Mouse (Mus musculus) limb, embryonic 10.5 days (tissue): Measurements from ENCODE around the gene Ceacam1. TPM values are rescaled to one million over a fixed set of nuclear protein-coding genes. Genes with fewer than 3 reads are reported as not detected.
"Not testable (repeated sequence)": the region's sequence is repeated elsewhere in the genome, so short reads cannot be mapped to it uniquely, and the experiment has no call there.

Experiments used
- DNase-seq: peaks from one replicate; pipeline ENCODE4 v3.0.0-alpha.2; 2017; ENCODE audit warnings: low spot score
- H3K27ac ChIP-seq: fragments of 300-500 bp; sonication (generic); 2 replicates; pipeline ENCODE4 v1.5.1; 2016; ENCODE audit warnings: mild to moderate bottlenecking
- H3K27me3 ChIP-seq: fragments of 300-500 bp; sonication (generic); 2 replicates; pipeline ENCODE4 v1.6.1; 2016; ENCODE audit warnings: low read depth, mild to moderate bottlenecking; ENCODE audit not compliant: poor library complexity, severe bottlenecking
- H3K36me3 ChIP-seq: fragments of 300-500 bp; sonication (generic); 2 replicates; pipeline ENCODE4 v1.6.1; 2016; ENCODE audit warnings: mild to moderate bottlenecking, moderate library complexity
- H3K4me1 ChIP-seq: fragments of 300-500 bp; sonication (generic); 2 replicates; pipeline ENCODE4 v1.6.1; 2016
- H3K4me3 ChIP-seq: fragments of 300-500 bp; sonication (generic); 2 replicates; pipeline ENCODE4 v1.5.1; 2016; ENCODE audit warnings: mild to moderate bottlenecking, moderate library complexity
- H3K9me3 ChIP-seq: fragments of 300-500 bp; sonication (generic); replicated peaks from 2 replicates; pipeline ENCODE4 v1.6.1; 2016; ENCODE audit warnings: mild to moderate bottlenecking
- WGBS: fragments of 180-500 bp; shearing (Covaris S2); methylation state at CpG from one replicate; pipeline ENCODE4 v1.1.7; 2016; 5-methylcytosine and 5-hydroxymethylcytosine counted together
- polyA plus RNA-seq: library from polyadenylated mRNA; unstranded; fragments of >200 nt; fragmentation: Nextera tagmentation; extraction: Ambion mirVana; gene quantifications from 2 replicates; pipeline ENCODE4 v1.2.1, GENCODE M21; 2016

The Ceacam1 gene
- polyA plus RNA-seq, 1 experiment from 2014 or later: 1.7 TPM

DNA sequence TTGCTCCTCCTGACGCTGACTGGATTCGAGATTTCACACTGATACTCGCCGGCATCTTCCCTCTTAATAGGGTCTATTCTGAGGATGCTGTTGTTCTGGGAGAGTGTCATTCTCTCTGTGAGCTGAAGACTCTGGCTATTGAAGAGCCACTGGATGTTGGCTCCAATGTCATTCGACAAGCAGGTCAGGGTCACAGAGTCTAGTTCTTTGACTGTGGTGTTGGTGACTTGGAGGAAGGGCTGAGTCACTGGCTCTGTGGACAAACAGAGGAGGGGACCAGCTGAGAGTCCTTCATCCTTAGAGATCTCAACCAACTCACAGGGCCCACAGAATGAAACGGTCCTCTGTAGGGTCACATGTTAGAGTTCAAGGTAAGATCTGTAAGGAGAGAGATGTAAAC, 5.6 kb downstream of the Ceacam1 start:
- 93% methylated on average over 6 of the region's 6 CpGs for WGBS

DNA sequence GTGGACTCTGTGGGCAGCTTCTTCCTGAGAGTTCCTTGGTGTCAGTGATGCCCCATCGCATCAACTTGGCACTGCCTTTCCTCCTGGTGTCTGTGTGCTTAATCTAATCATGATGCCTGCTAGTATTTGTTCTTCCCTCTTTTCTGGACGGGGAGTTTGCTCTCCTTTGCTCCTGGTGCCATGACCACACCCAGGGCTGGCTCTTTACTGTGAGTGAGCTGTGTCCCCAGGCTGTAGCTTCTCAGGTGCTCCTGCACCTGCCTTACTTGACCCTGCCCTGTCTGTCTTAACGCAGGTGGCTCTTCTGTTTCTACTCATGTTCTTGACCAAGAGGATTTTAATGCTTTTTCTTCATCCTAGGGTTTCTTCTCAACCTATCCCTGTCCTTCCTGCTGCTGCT, 11.8 kb downstream of the Ceacam1 start:
- H3K9me3 ChIP-seq, H3K27me3 ChIP-seq, H3K36me3 ChIP-seq, H3K4me1 ChIP-seq, H3K4me3 ChIP-seq, H3K27ac ChIP-seq, DNase-seq: not testable (repeated sequence)
- 80% methylated on average over 3 of the region's 3 CpGs for WGBS

More for the DNA sequence above, 5.6 kb downstream of the Ceacam1 start:
- H3K4me3 ChIP-seq, H3K27ac ChIP-seq, H3K4me1 ChIP-seq, H3K36me3 ChIP-seq, H3K27me3 ChIP-seq, H3K9me3 ChIP-seq, DNase-seq: not testable (repeated sequence)

DNA sequence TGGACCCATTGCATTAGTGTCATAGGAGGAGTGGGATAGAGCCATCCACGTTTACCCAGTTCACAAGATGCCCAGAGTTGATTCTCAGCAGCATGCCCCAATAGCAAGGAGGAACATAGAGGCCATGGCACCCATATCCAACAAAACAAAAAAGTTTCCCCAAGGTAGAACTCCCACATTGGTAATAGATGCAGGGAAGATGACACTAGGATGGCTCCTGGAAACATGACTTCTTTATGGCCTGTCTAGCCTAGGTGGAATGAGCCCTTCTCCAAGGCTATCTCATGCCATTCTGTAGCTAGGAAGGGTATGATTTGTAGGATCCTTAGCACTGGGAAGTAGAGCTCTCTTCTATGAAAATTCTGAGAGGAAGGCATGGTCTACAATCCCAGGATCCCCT, 12.4 kb downstream of the Ceacam1 start:
- DNase-seq: no peak

DNA sequence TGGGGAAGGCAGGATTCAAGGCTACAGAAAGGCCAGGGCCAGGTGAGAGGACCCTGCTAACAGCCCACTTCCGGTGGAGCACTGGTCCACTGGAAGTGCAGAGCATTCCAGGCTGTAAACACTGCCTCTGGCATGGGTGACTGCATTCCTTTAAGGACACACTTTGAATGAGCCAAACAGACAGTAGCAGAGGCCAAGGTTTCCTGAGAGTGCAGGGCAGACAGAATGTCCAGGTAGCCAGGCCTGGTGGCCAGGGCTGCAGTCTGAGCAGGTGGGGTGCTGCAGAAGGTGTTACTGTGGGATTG, 15.4 kb downstream of the Ceacam1 start:
- H3K27me3 ChIP-seq, H3K27ac ChIP-seq, H3K36me3 ChIP-seq, H3K4me1 ChIP-seq, H3K9me3 ChIP-seq, H3K4me3 ChIP-seq, DNase-seq: not testable (repeated sequence)
- no CpG with 5 or more reads among the region's 1 CpGs for WGBS

More for the DNA sequence above, 12.4 kb downstream of the Ceacam1 start:
- no peak overlapping the region for H3K4me3 ChIP-seq
- 80% methylated on average over 1 of the region's 1 CpGs for WGBS
- no peaks in the 10 kb centered on the region for H3K9me3 ChIP-seq
- no peak overlapping the region for H3K27ac ChIP-seq
- H3K36me3 ChIP-seq: no peaks in the 10 kb centered on the region
- H3K27me3 ChIP-seq: no peaks in the 10 kb centered on the region
- no peaks in the 10 kb centered on the region for H3K4me1 ChIP-seq

DNA sequence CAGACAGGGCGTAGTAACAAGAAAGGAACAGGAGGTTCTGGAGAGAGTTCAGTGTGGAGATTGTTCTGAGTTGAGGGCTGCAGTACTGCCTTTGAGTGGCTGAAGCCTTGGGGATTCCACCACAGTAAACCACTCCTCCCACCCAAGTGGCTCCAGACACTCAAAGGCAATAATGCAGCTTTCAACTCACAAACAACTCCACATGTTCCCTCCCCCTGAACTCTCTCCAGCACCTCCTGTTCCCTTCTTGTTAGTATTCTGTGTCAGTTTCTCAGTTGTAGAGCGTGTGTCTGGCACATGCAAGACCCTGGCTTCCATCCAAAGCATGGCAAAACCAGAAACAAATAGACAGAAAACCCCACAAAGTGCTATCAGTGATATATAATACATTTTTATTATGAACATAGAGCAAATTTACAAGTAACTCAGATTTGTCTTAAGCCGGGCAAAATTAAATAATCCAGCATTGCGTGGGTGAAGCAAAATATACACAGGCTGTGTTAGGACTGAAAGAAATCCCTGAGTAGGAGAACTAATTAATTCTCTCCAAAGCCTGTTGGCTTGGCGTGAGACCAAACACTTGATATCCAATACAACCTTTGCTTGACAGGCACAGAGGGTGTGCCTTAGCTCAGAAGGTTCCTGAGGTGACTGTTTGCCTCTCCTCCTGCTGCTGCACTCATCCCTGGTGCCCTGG, 15.9 kb downstream of the Ceacam1 start:
- H3K27ac ChIP-seq, H3K9me3 ChIP-seq, DNase-seq, H3K4me3 ChIP-seq, H3K27me3 ChIP-seq, H3K4me1 ChIP-seq, H3K36me3 ChIP-seq: not testable (repeated sequence)
- WGBS: 79% methylated on average over 4 of the region's 5 CpGs

DNA sequence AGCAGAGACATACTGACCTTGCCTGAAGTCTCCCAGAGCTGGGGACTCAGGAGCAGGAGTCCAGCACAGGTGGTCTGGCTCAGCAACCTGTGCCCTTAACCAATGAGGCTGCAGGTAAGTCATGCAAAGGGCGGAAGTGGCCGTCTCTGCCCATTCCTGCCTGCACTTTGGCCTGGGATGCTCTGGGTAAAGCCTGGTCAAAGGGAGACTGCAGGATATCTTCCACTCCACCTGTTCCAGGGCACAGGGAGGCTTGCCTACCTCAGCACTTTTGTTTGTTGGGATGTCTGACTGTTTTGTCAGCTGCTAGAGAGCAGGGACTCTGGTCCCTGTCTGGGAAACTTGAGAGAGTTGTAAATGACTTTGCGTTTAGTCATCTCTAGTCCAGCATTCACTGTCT, 25.3 kb downstream of the Ceacam1 start:
- Histone ChIP-seq H3K4me3 (no peak overlapping the region), H3K4me1 (peaks cover 7% of the 10 kb centered on the region; the same call in 1 of the 2 replicates), H3K27me3 (no peaks in the 10 kb centered on the region), H3K27ac (no peak overlapping the region), H3K9me3 (no peaks in the 10 kb centered on the region), H3K36me3 (no peaks in the 10 kb centered on the region)
- DNase-seq: no peak
- 83% methylated on average over 3 of the region's 3 CpGs for WGBS

DNA sequence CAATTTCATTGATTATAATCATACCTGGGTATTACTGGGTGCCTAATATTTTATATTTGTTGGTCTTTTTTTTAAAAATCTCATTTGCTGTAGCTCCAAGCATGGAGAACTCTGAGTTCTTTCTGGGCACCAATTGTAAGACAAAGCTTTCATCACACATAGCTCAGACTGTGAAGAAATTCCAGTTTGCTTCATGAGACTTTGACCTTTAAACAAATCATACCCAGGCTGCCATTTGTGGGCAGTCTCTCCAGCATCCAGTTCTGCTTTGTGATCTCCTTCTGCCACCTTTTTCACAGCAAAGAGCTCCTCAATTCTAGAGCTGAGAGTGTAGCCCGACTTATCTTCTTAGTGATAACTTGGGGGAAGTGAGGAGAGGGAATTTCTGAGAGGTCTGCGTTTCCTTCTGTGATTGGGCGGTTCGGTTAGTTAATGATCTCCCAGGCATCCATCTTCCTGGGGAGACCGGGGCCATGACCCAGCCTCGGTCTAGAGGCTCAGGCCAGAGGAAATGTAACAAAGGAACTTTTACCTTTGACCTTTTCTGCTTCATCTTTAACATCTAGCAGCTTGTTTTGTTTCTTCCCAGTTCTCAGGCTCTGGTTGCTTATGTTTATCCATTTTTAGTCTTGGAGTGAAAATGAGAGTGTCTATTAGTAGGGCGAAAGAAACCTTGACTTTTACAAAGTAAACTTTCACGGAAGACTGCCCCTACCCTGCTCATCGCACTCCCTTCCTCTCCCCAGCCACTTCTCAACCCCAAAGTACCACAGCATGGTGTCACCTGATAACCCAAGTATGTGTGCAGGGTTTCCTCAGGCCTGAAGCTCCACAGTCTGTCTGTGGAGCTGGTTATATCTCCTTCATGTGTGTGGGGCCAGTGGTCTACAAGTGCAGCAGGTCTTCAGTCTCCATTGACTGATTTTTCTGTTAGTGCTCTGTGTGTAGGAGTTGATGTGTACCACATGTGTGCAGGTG, 27.2 kb downstream of the Ceacam1 start:
- 60% methylated on average over 9 of the region's 9 CpGs for WGBS
- Histone ChIP-seq H3K36me3 (no peaks in the 10 kb centered on the region), H3K4me3 (no peak overlapping the region), H3K27ac (no peak overlapping the region), H3K27me3 (no peaks in the 10 kb centered on the region), H3K4me1 (peaks cover 7% of the 10 kb centered on the region; the same call in 1 of the 2 replicates), H3K9me3 (no peaks in the 10 kb centered on the region)
- no peak for DNase-seq

DNA sequence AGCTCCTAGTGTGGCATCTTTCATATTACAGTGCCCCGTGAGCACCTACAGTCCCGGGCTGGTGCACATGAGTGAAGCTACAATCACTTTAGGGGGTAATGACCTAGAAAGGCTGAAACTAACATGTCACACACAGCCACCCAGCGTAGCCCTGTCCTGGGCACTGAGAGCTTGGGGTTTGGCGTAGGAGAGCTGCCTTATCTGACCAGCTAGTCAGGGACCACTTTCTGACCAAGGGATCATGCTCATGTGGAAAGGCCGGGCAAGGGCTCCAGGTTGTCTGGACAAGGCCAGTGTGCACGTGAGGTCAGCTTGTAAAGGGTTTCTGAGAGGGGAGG, 36.6 kb downstream of the Ceacam1 start:
- Histone ChIP-seq H3K4me1 (no peaks in the 10 kb centered on the region), H3K36me3 (no peaks in the 10 kb centered on the region), H3K4me3 (no peak overlapping the region), H3K27ac (no peak overlapping the region), H3K9me3 (no peaks in the 10 kb centered on the region), H3K27me3 (no peaks in the 10 kb centered on the region)
- 91% methylated on average over 6 of the region's 6 CpGs for WGBS
- DNase-seq: no peak

DNA sequence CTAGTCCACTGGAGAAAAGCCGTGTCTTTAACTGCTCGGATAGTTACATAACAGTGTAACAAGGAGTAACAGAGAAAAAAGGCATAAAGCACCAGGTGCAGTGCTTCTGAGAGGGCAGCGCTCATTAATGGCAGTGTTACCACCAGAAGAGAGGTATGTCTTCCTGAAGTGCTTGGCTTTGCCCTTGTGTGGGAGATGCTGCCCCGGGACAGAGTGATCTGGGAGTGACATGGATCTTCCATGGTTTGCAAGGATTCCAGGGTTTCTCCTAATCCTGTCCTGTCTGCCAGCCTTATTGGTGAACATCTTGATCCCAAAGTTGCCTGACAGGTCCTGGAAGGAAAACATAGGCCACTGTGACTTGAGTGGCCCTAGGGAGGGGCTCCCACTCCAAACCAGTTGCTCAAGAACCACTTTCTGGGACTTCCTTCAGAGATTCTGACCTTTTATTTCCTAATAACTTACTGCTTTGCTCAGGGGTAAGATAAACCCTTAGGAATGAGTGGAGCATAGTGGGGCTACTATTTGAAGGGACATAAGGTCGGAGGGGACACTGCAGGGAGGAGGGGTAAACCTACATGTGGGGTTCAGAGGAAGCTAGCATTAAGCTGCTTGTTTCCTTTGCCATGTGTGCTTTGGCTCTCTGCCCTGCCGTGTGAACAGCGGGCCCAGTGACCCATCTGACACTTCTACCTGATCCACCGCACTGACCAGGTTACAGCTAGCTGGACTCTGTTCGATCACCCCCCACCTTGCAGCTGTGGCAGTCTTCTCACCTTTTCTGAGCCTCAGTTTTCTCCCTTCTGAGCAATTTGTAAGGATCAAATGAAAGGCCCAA, 37.2 kb downstream of the Ceacam1 start:
- 88% methylated on average over 9 of the region's 9 CpGs for WGBS

DNA sequence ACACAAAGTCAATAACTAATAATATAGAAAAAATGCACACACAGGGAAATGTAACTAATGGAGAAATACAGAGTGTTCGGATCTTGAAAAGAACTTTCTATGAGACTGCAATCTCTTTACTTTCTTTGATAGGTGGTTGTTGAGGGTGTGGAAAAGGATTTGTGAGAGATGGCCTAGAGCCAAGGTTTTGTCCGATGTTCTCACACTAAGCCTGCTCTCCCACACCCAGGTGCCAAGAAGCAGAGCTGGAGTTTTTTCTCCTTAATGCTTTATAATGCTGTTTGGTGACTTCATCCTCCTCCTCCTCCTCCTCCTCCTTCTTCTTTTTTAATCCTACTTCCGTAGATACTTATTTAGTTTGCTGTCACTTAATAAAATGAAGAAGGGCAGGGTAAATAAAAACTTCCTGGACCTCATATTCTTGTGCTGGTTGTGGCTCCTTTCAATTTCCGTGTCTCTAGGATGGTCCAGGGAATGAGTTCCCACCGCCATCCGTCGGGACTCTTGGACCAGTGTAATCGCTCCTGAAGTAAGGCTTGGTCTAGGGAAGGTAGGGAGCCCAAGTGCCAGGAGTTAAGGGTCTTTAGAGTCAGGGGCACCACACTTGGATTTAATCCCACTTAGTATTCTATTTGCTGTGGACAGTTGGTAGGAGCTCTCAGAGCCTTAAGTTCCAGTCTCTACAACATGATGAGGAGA, 38.1 kb downstream of the Ceacam1 start:
- Histone ChIP-seq H3K4me1 (0 out of 2 replicates have a peak, but pooled peaks cover 2% of the 10 kb centered on the region), H3K36me3 (no peaks in the 10 kb centered on the region), H3K27me3 (no peaks in the 10 kb centered on the region), H3K9me3 (no peaks in the 10 kb centered on the region), H3K27ac (no peak overlapping the region), H3K4me3 (no peak overlapping the region)
- WGBS: 90% methylated on average over 8 of the region's 8 CpGs
- DNase-seq: no peak

More for the DNA sequence above, 37.2 kb downstream of the Ceacam1 start:
- DNase-seq: no peak
- H3K4me1 ChIP-seq: no peaks in the 10 kb centered on the region
- no peak overlapping the region for H3K27ac ChIP-seq
- H3K36me3 ChIP-seq: no peaks in the 10 kb centered on the region
- no peak overlapping the region for H3K4me3 ChIP-seq
- H3K27me3 ChIP-seq: no peaks in the 10 kb centered on the region
- H3K9me3 ChIP-seq: no peaks in the 10 kb centered on the region

DNA sequence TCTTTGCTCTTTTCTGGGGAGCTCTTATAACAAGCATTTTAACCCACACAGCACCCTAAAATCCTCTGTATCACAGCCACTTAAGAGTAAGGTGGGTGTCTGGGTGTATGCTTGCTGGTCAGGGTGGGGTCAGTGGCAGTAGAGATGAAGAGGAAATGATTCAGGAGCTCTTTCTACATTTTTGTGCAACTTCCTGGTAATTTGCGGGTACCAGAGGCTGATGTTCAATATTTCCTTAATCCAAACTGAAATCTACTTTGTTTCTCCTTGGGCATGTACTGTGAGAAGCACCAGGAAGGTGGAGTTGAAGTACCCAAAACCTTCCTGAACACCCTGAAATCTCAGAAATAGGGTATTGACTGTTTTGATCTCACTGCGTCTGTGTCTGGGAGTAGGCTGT, 40.7 kb downstream of the Ceacam1 start:
- 96% methylated on average over 2 of the region's 2 CpGs for WGBS
- H3K36me3 ChIP-seq: no peaks in the 10 kb centered on the region
- no peak for DNase-seq
- no peaks in the 10 kb centered on the region for H3K27me3 ChIP-seq
- H3K4me3 ChIP-seq: no peak overlapping the region
- no peak overlapping the region for H3K27ac ChIP-seq
- H3K9me3 ChIP-seq: no peaks in the 10 kb centered on the region
- peaks cover 11% of the 10 kb centered on the region; the same call in 1 of the 2 replicates for H3K4me1 ChIP-seq

DNA sequence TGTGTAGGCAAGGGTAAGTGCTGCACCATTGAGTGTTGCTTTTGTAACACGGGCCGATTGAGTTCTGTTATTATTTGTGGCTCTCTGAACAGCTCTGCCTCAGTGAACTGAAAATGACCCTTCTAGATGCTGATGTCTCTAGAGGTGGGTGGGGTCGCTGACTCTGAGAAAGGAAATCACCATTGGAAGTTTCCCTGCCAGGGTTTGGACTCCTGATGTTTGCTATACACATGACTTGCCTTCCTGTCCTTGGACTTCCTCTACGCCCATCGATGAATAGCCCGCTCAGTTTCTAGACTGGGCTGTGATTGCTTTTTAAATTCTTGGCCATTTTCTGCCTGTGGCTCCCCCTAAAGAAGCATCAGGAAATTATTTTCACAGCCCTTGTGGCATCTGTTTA, 41.2 kb downstream of the Ceacam1 start:
- DNase-seq: no peak
- WGBS: 89% methylated on average over 6 of the region's 6 CpGs
- Histone ChIP-seq H3K4me3 (no peak overlapping the region), H3K9me3 (no peaks in the 10 kb centered on the region), H3K27me3 (no peaks in the 10 kb centered on the region), H3K4me1 (peaks cover 11% of the 10 kb centered on the region; the same call in 1 of the 2 replicates), H3K27ac (no peak overlapping the region), H3K36me3 (no peaks in the 10 kb centered on the region)
